ENCODE assay signal across 9 mouse cellular contexts in the genomic region with DNA sequence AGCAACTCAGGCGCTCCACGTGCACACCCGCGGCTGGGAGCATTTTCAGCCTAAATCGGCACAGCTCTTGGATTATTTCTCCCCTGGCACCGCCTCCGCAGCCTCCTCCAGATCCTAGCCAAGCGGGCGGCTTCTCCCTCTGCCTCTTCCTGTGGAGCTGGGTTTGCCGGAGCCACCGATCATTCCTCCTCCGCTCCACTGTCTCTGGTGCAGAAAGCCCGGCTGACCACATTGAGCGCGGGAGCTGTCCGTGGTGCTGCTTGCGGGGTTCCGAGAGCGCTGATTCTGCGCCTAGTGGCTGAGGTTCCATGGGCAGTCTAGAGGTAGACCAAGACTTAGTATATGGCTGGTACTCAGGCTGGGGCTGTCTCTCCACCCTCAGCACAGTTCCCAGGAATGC. TPM values are rescaled to one million over a fixed set of nuclear protein-coding genes. Genes with fewer than 3 reads are reported as not detected.
A peak's percentile ranks its signal among the peaks of the same experiment; 100 is the strongest.
DNase-seq lines count a peak whose midpoint lies in the region; ATAC-seq and TF ChIP-seq lines count a peak whose summit lies in the region.
"Had no signal": no experiment of that assay in that cellular context is flagged by ENCODE, and none has a peak within 500 bp of the region (broad histone marks: within the 10 kb centered on the region; RNA-seq: fewer than 3 reads in every experiment).

No protein-coding gene starts in this region.

- H3K4me2 ChIP-seq in heart, embryonic 15.5 days = no peak overlapping the region
- H3K4me2 ChIP-seq in liver, postnatal 0 days (ENCODE audit: low read depth, low read length) = no peak overlapping the region
- peak overlapping the region; percentile 47 for H3K4me2 ChIP-seq in neural tube, embryonic 13.5 days

- TF ChIP-seq CTCF in liver, postnatal 0 days (IDR thresholded peaks at IDR 0.05; ENCODE audit: low read depth) = peak; percentile 62

- H3K4me3 ChIP-seq in embryonic facial prominence, embryonic 10.5 days = peak overlapping the region; percentile 27; the same call in 1 of the 2 replicates
- H3K4me3 ChIP-seq in heart, embryonic 15.5 days = no peak overlapping the region
- H3K4me3 ChIP-seq in liver, postnatal 0 days (ENCODE audit: low read depth, low read length) = no peak overlapping the region
- H3K4me3 ChIP-seq in neural tube, embryonic 13.5 days = peak overlapping the region; percentile 21

- 2% methylated on average over 20 of the region's 20 CpGs for WGBS in embryonic facial prominence, embryonic 10.5 days
- 2% methylated on average over 20 of the region's 20 CpGs for WGBS in heart, embryonic 15.5 days
- 6% methylated on average over 20 of the region's 20 CpGs for WGBS in liver, postnatal 0 days (ENCODE audit: insufficient replicate concordance)
- WGBS in neural tube, embryonic 13.5 days = under 1% methylated on average over 20 of the region's 20 CpGs

- H3K9me3 ChIP-seq in embryonic facial prominence, embryonic 10.5 days = no peaks in the 10 kb centered on the region
- H3K9me3 ChIP-seq in heart, embryonic 15.5 days (replicated peaks) = no peaks in the 10 kb centered on the region
- no peaks in the 10 kb centered on the region for H3K9me3 ChIP-seq in liver, postnatal 0 days (ENCODE audit: low read length)
- H3K9me3 ChIP-seq in neural tube, embryonic 13.5 days = no peaks in the 10 kb centered on the region

- TF ChIP-seq EP300 in liver, postnatal 0 days (IDR thresholded peaks at IDR 0.05; ENCODE audit: low read depth) = no peak

- H3K27me3 ChIP-seq in embryonic facial prominence, embryonic 10.5 days (replicated peaks; ENCODE audit: low read depth, poor library complexity, severe bottlenecking) = peaks cover 91% of the 10 kb centered on the region
- peaks cover 93% of the 10 kb centered on the region for H3K27me3 ChIP-seq in heart, embryonic 15.5 days
- H3K27me3 ChIP-seq in liver, postnatal 0 days (ENCODE audit: insufficient read depth, low read length) = peaks cover 66% of the 10 kb centered on the region
- peaks cover 18% of the 10 kb centered on the region for H3K27me3 ChIP-seq in neural tube, embryonic 13.5 days

- peaks cover 30% of the 10 kb centered on the region for H3K4me1 ChIP-seq in embryonic facial prominence, embryonic 10.5 days
- peaks cover 17% of the 10 kb centered on the region for H3K4me1 ChIP-seq in heart, embryonic 15.5 days (replicated peaks)
- H3K4me1 ChIP-seq in liver, postnatal 0 days (ENCODE audit: insufficient read depth) = peaks cover 12% of the 10 kb centered on the region; the same call in 1 of the 2 replicates
- peaks cover 47% of the 10 kb centered on the region for H3K4me1 ChIP-seq in neural tube, embryonic 13.5 days (replicated peaks)

- peaks cover 6% of the 10 kb centered on the region; the same call in 1 of the 2 replicates for H3K36me3 ChIP-seq in embryonic facial prominence, embryonic 10.5 days (replicated peaks)
- no peaks in the 10 kb centered on the region for H3K36me3 ChIP-seq in heart, embryonic 15.5 days
- no peaks in the 10 kb centered on the region for H3K36me3 ChIP-seq in liver, postnatal 0 days (replicated peaks; ENCODE audit: insufficient read depth, low read length)
- peaks cover 26% of the 10 kb centered on the region for H3K36me3 ChIP-seq in neural tube, embryonic 13.5 days

- H3K9ac ChIP-seq in heart, embryonic 15.5 days = no peak overlapping the region
- H3K9ac ChIP-seq in liver, postnatal 0 days (replicated peaks) = no peak overlapping the region
- H3K9ac ChIP-seq in neural tube, embryonic 13.5 days = peak overlapping the region; percentile 53

- no peak overlapping the region for H3K27ac ChIP-seq in embryonic facial prominence, embryonic 10.5 days (replicated peaks)
- H3K27ac ChIP-seq in heart, embryonic 15.5 days = no peak overlapping the region
- no peak overlapping the region for H3K27ac ChIP-seq in liver, postnatal 0 days (ENCODE audit: low read depth)
- no peak overlapping the region; the same call in 1 of the 2 replicates for H3K27ac ChIP-seq in neural tube, embryonic 13.5 days (replicated peaks)

- ATAC-seq in heart, embryonic 15.5 days (replicated peaks; ENCODE audit: insufficient number of reproducible peaks, insufficient read depth, low FRiP score, low read depth) = 0 out of 2 replicates have a peak, but pooled peaks have one; percentile 30
- ATAC-seq in liver, postnatal 0 days = peak; percentile 72
- no peak for ATAC-seq in neural tube, embryonic 13.5 days (ENCODE audit: low read depth)

- peak; percentile 76 for DNase-seq in CD4-positive helper T cell, adult 2 months (ENCODE audit: low read depth, low spot score)
- DNase-seq in adrenal gland, adult (ENCODE audit: inconsistent age in 2 of 2, low spot score in 1 of 2) = peak; percentile 84 to 94
- peak; percentile 92 for DNase-seq in embryonic facial prominence, embryonic 10.5 days (ENCODE audit: low spot score)
- DNase-seq in kidney, postnatal 10 days = peak; percentile 96
- DNase-seq in liver, postnatal 0 days = peak; percentile 90
- DNase-seq in thymus, postnatal 14 days = peak; percentile 84

RNA-seq across cellular contexts. Expression of a gene that starts 4.6 kb away (rescaled TPM):
- polyA plus RNA-seq in embryonic facial prominence, embryonic 10.5 days (2016; fragmentation: Nextera tagmentation; extraction: Ambion mirVana) = 5.0 and 5.1 TPM in 2 replicates
- polyA plus RNA-seq in heart, embryonic 15.5 days (2015; fragmentation: Nextera tagmentation; extraction: Ambion mirVana) = 0.78 and 1.2 TPM in 2 replicates
- polyA plus RNA-seq in liver, postnatal 0 days (2015; fragmentation: Nextera tagmentation; extraction: Ambion mirVana) = 0.05 TPM in 1 of 2 replicates, not detected in the other
- polyA plus RNA-seq in neural tube, embryonic 13.5 days (2015; fragmentation: Nextera tagmentation; extraction: Ambion mirVana) = 27.7 and 31.8 TPM in 2 replicates

RNA-seq across cellular contexts. Expression of a gene that starts 10.0 kb away (rescaled TPM):
- 31.0 and 31.4 TPM in 2 replicates for polyA plus RNA-seq in embryonic facial prominence, embryonic 10.5 days (2016; fragmentation: Nextera tagmentation; extraction: Ambion mirVana)
- polyA plus RNA-seq in heart, embryonic 15.5 days (2015; fragmentation: Nextera tagmentation; extraction: Ambion mirVana) = 12.7 and 19.8 TPM in 2 replicates
- polyA plus RNA-seq in liver, postnatal 0 days (2015; fragmentation: Nextera tagmentation; extraction: Ambion mirVana) = 5.5 and 7.2 TPM in 2 replicates
- 27.0 and 28.3 TPM in 2 replicates for polyA plus RNA-seq in neural tube, embryonic 13.5 days (2015; fragmentation: Nextera tagmentation; extraction: Ambion mirVana)

RNA-seq across cellular contexts. Expression of a gene that starts 15.2 kb away (rescaled TPM):
- polyA plus RNA-seq in embryonic facial prominence, embryonic 10.5 days (2016; fragmentation: Nextera tagmentation; extraction: Ambion mirVana) = 50.5 and 55.1 TPM in 2 replicates
- 30.9 and 36.6 TPM in 2 replicates for polyA plus RNA-seq in heart, embryonic 15.5 days (2015; fragmentation: Nextera tagmentation; extraction: Ambion mirVana)
- polyA plus RNA-seq in liver, postnatal 0 days (2015; fragmentation: Nextera tagmentation; extraction: Ambion mirVana) = 12.8 and 13.8 TPM in 2 replicates
- 55.2 and 60.6 TPM in 2 replicates for polyA plus RNA-seq in neural tube, embryonic 13.5 days (2015; fragmentation: Nextera tagmentation; extraction: Ambion mirVana)

RNA-seq across cellular contexts. Expression of a gene that starts 16.5 kb away (rescaled TPM):
- 118 and 137 TPM in 2 replicates for polyA plus RNA-seq in embryonic facial prominence, embryonic 10.5 days (2016; fragmentation: Nextera tagmentation; extraction: Ambion mirVana)
- 21.2 and 29.2 TPM in 2 replicates for polyA plus RNA-seq in heart, embryonic 15.5 days (2015; fragmentation: Nextera tagmentation; extraction: Ambion mirVana)
- polyA plus RNA-seq in liver, postnatal 0 days (2015; fragmentation: Nextera tagmentation; extraction: Ambion mirVana) = 11.9 TPM in 2 replicates
- polyA plus RNA-seq in neural tube, embryonic 13.5 days (2015; fragmentation: Nextera tagmentation; extraction: Ambion mirVana) = 46.7 and 58.7 TPM in 2 replicates

RNA-seq across cellular contexts. Expression of a gene that starts 18.0 kb away (rescaled TPM):
- 0.95 and 1.0 TPM in 2 replicates for polyA plus RNA-seq in embryonic facial prominence, embryonic 10.5 days (2016; fragmentation: Nextera tagmentation; extraction: Ambion mirVana)
- 0.50 TPM in 1 of 2 replicates, not detected in the other for polyA plus RNA-seq in heart, embryonic 15.5 days (2015; fragmentation: Nextera tagmentation; extraction: Ambion mirVana)
- polyA plus RNA-seq in liver, postnatal 0 days (2015; fragmentation: Nextera tagmentation; extraction: Ambion mirVana) = not detected in 2 replicates
- polyA plus RNA-seq in neural tube, embryonic 13.5 days (2015; fragmentation: Nextera tagmentation; extraction: Ambion mirVana) = 0.66 and 1.9 TPM in 2 replicates
- polyA plus RNA-seq: stomach, embryonic 14.5 days had no signal

Comparison
In these comparisons a context has a peak if more than half of its experiments do, and no peak if none do; other contexts are left out.
1. H3K4me3 ChIP-seq: peak in embryonic facial prominence, embryonic 10.5 days (single experiment) and neural tube, embryonic 13.5 days (single experiment); none in heart, embryonic 15.5 days (single experiment) and liver, postnatal 0 days (single experiment).
2. Peak in every context shown above with its lines, with median percentiles within 50 percentile points of each other: DNase-seq.